Mouse (Mus musculus) left cerebral cortex, postnatal 36 days (tissue): ENCODE measurements at regions not wholly inside any gene's neighbourhood (a gene's known extent, or its start where the extent isn't known, plus 50 kb on each side); places are given as distances from the start of the nearest gene placed in this dataset.

Experiments
- DNase-seq, 2 experiments: peaks; one replicate each; pipeline ENCODE4 v3.0.0; 2021 to 2022; ENCODE audit warnings: low spot score in 2 of 2, mixed read lengths in 1 of 2
- intact Hi-C: fragments of 180-260 bp; cut with DNase I; formaldehyde crosslinking; loops from one replicate; pipeline ENCODE4 v1.15.1; 2025

DNA sequence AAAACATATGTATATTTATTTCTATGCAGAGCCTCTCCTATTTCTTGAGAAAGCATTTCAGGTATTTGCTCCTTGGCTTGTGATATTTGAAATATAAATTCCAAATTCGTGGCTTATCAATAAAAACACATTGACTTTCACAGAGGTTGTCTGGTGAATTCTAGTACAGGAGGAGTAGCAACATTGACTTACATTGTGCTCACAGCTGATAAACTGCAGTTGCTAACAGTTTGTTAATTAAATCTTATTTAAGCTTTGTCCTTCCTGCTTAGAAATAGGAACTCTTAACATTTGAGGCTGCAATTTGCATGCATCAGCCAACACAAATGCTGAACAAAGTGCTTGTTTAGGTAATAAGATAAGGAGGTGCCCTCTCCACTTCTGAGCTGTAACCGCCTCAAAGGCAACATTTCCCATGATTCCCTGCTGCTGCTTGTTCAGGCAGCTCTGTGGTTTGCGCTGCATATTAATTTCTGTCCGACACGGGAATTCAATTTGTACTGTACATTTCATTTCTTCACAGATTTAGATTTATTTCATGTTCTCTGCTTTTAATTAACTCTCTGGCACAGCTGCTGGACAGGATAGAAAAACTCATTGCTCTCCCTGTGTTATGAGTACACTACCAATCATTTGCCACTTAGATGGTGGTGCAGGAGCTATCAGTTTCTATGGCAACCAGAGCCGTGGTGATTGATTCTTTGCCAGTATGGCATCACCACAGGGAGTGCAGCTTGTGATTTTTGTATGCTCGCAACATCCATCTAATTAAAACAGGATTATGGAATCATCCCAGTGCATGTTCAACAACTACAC, 219.0 kb downstream of the Zfp352 start:
- intact Hi-C loops, result no loop called here
- DNase-seq, result peak; percentile 9 to 17

GRCm38 (mm10) chr4:90438191-90438922, 219.7 kb downstream of the Zfp352 start:
- DNase-seq, result no peak
- intact Hi-C loops, result no loop called here

- DNase-seq, result no peak
- intact Hi-C loops, result no loop called here
Measured at GRCm38 (mm10) chr4:90445268-90445667, 226.6 kb downstream of the Zfp352 start.

GRCm38 (mm10) chr4:90452576-90452975, 234.0 kb downstream of the Zfp352 start:
- intact Hi-C loops, result no loop called here
- no peak for DNase-seq

- intact Hi-C loops, result no loop called here
- no peak for DNase-seq
Measured at GRCm38 (mm10) chr4:90453029-90453428, 234.4 kb downstream of the Zfp352 start.

- intact Hi-C loops, result no loop called here
- DNase-seq, result no peak
Measured at GRCm38 (mm10) chr4:90496891-90497610, 278.4 kb downstream of the Zfp352 start.
